ENCODE assay signal across 27 mouse cellular contexts in genomic region chr1:134113560-134113959, GRCm38 (mm10). TPM values are rescaled to one million over a fixed set of nuclear protein-coding genes. Genes with fewer than 3 reads are reported as not detected.
DNase-seq lines count a peak whose midpoint lies in the region; ATAC-seq lines count a peak whose summit lies in the region.
"Had no signal": no experiment of that assay in that cellular context is flagged by ENCODE, and none has a peak within 500 bp of the region (broad histone marks: within the 10 kb centered on the region; RNA-seq: fewer than 3 reads in every experiment).

No protein-coding gene starts in this region.

- peak; percentile 57; the same call in 1 of the 2 replicates for ATAC-seq in kidney, embryonic 16.5 days (ENCODE audit: low FRiP score, low TSS enrichment)
- ATAC-seq in midbrain, embryonic 16.5 days = no peak
- ATAC-seq in intestine, embryonic 15.5 days = no peak
- ATAC-seq in forebrain, embryonic 11.5 days (replicated peaks; ENCODE audit: low FRiP score) = no peak
- ATAC-seq: activated CD4-positive, CD25-positive, alpha-beta regulatory T cell, adult 4 months; forebrain, embryonic 13.5 days; hindbrain, embryonic 16.5 days; intestine, embryonic 16.5 days; liver, embryonic 12.5 days; liver, postnatal 0 days had no signal

- H3K27me3 ChIP-seq in kidney, embryonic 16.5 days (ENCODE audit: insufficient read depth, low read length) = no peaks in the 10 kb centered on the region
- H3K27me3 ChIP-seq in midbrain, embryonic 10.5 days (ENCODE audit: low read depth, poor library complexity, severe bottlenecking) = no peaks in the 10 kb centered on the region
- H3K27me3 ChIP-seq in midbrain, embryonic 16.5 days (ENCODE audit: control insufficient read depth, insufficient read depth, low read depth, low read length) = no peaks in the 10 kb centered on the region
- no peaks in the 10 kb centered on the region for H3K27me3 ChIP-seq in intestine, embryonic 15.5 days (replicated peaks)
- H3K27me3 ChIP-seq in forebrain, embryonic 11.5 days (ENCODE audit: control insufficient read depth, insufficient read depth, low read length) = no peaks in the 10 kb centered on the region
- H3K27me3 ChIP-seq: forebrain, embryonic 13.5 days; limb, embryonic 13.5 days; midbrain, embryonic 12.5 days had no signal

- no peaks in the 10 kb centered on the region for H3K9me3 ChIP-seq in kidney, embryonic 16.5 days (ENCODE audit: low read length)
- H3K9me3 ChIP-seq in midbrain, embryonic 10.5 days (replicated peaks) = no peaks in the 10 kb centered on the region
- no peaks in the 10 kb centered on the region for H3K9me3 ChIP-seq in midbrain, embryonic 16.5 days (replicated peaks; ENCODE audit: control insufficient read depth, low read length, poor library complexity, severe bottlenecking)
- H3K9me3 ChIP-seq in intestine, embryonic 15.5 days = no peaks in the 10 kb centered on the region
- H3K9me3 ChIP-seq in forebrain, embryonic 11.5 days (ENCODE audit: control insufficient read depth, low read length) = no peaks in the 10 kb centered on the region
- H3K9me3 ChIP-seq: forebrain, embryonic 13.5 days; heart, embryonic 13.5 days; limb, embryonic 13.5 days; liver, embryonic 12.5 days; midbrain, embryonic 12.5 days had no signal

- H3K27ac ChIP-seq in kidney, embryonic 16.5 days (ENCODE audit: low read length) = no peak overlapping the region
- H3K27ac ChIP-seq in midbrain, embryonic 10.5 days (replicated peaks) = 0 out of 2 replicates have a peak overlapping the region, but pooled peaks have one; percentile 23
- no peak overlapping the region for H3K27ac ChIP-seq in midbrain, embryonic 16.5 days (ENCODE audit: low read length)
- H3K27ac ChIP-seq in intestine, embryonic 15.5 days = no peak overlapping the region
- no peak overlapping the region for H3K27ac ChIP-seq in forebrain, embryonic 11.5 days (ENCODE audit: low read depth, low read length)
- H3K27ac ChIP-seq: forebrain, embryonic 13.5 days; heart, embryonic 13.5 days; limb, embryonic 13.5 days; liver, embryonic 12.5 days; midbrain, embryonic 12.5 days had no signal

- H3K36me3 ChIP-seq in kidney, embryonic 16.5 days (ENCODE audit: insufficient read depth, low read length) = no peaks in the 10 kb centered on the region
- no peaks in the 10 kb centered on the region for H3K36me3 ChIP-seq in midbrain, embryonic 10.5 days
- no peaks in the 10 kb centered on the region for H3K36me3 ChIP-seq in midbrain, embryonic 16.5 days (ENCODE audit: control insufficient read depth, insufficient read depth, low read length)
- no peaks in the 10 kb centered on the region for H3K36me3 ChIP-seq in intestine, embryonic 15.5 days
- no peaks in the 10 kb centered on the region for H3K36me3 ChIP-seq in forebrain, embryonic 11.5 days (ENCODE audit: control insufficient read depth, insufficient read depth, low read length)
- H3K36me3 ChIP-seq: heart, embryonic 13.5 days; limb, embryonic 13.5 days; liver, embryonic 12.5 days; midbrain, embryonic 12.5 days had no signal

- H3K9ac ChIP-seq in kidney, embryonic 16.5 days (replicated peaks; ENCODE audit: low read length) = no peak overlapping the region
- no peak overlapping the region for H3K9ac ChIP-seq in midbrain, embryonic 16.5 days (ENCODE audit: low read depth, low read length)
- H3K9ac ChIP-seq in intestine, embryonic 15.5 days = no peak overlapping the region
- no peak overlapping the region for H3K9ac ChIP-seq in forebrain, embryonic 11.5 days (ENCODE audit: low read length)
- H3K9ac ChIP-seq: forebrain, embryonic 13.5 days; heart, embryonic 13.5 days; limb, embryonic 13.5 days; liver, embryonic 12.5 days; liver, postnatal 0 days; midbrain, embryonic 12.5 days had no signal

- no peak for DNase-seq in kidney, postnatal 25 days
- no peak for DNase-seq in midbrain, embryonic 10.5 days (ENCODE audit: low spot score)
- DNase-seq in fat pad, adult 2 months (ENCODE audit: extremely low read depth, low read depth, low spot score) = peak; percentile 89
- no peak for DNase-seq in forebrain, embryonic 11.5 days (ENCODE audit: low spot score)
- DNase-seq: adrenal gland, adult 2 months; B cell, adult 2 months; cerebellum, adult 8-10 months; cerebellum, postnatal 25 days; gastrocnemius, postnatal 10 days; heart, postnatal 10 days; kidney, postnatal 14 days; liver, postnatal 0 days; lung, postnatal 10 days; thymus, postnatal 14 days had no signal

- WGBS in kidney, embryonic 16.5 days = 46% methylated on average over 5 of the region's 5 CpGs
- 71% methylated on average over 5 of the region's 5 CpGs for WGBS in midbrain, embryonic 10.5 days
- WGBS in midbrain, embryonic 16.5 days = 70% methylated on average over 5 of the region's 5 CpGs
- 63% methylated on average over 5 of the region's 5 CpGs for whole genome bisulfite sequencing in intestine, embryonic 15.5 days
- 71% methylated on average over 5 of the region's 5 CpGs for WGBS in forebrain, embryonic 11.5 days

- H3K4me1 ChIP-seq in kidney, embryonic 16.5 days (ENCODE audit: insufficient read depth, low read length) = peaks cover 5% of the 10 kb centered on the region
- peaks cover 12% of the 10 kb centered on the region for H3K4me1 ChIP-seq in midbrain, embryonic 10.5 days
- no peaks in the 10 kb centered on the region for H3K4me1 ChIP-seq in midbrain, embryonic 16.5 days (ENCODE audit: control insufficient read depth, insufficient read depth, low read length)
- H3K4me1 ChIP-seq in intestine, embryonic 15.5 days (replicated peaks) = no peaks in the 10 kb centered on the region
- no peaks in the 10 kb centered on the region for H3K4me1 ChIP-seq in forebrain, embryonic 11.5 days (replicated peaks; ENCODE audit: control insufficient read depth, insufficient read depth, low read length)
- H3K4me1 ChIP-seq: heart, embryonic 13.5 days had no signal

- no peak overlapping the region for H3K4me2 ChIP-seq in kidney, embryonic 16.5 days (replicated peaks; ENCODE audit: low read depth, low read length)
- H3K4me2 ChIP-seq in midbrain, embryonic 16.5 days (ENCODE audit: low read length) = no peak overlapping the region
- H3K4me2 ChIP-seq in intestine, embryonic 15.5 days (replicated peaks) = no peak overlapping the region
- no peak overlapping the region for H3K4me2 ChIP-seq in forebrain, embryonic 11.5 days (ENCODE audit: low read depth, low read length, severe bottlenecking)
- H3K4me2 ChIP-seq: forebrain, embryonic 13.5 days; heart, embryonic 13.5 days; limb, embryonic 13.5 days; liver, embryonic 12.5 days; midbrain, embryonic 12.5 days had no signal

- no peak overlapping the region for H3K4me3 ChIP-seq in kidney, embryonic 16.5 days (ENCODE audit: low read length)
- H3K4me3 ChIP-seq in midbrain, embryonic 10.5 days = no peak overlapping the region
- no peak overlapping the region for H3K4me3 ChIP-seq in midbrain, embryonic 16.5 days (ENCODE audit: low read depth, low read length)
- no peak overlapping the region for H3K4me3 ChIP-seq in intestine, embryonic 15.5 days (replicated peaks)
- H3K4me3 ChIP-seq in forebrain, embryonic 11.5 days (ENCODE audit: low read depth, low read length) = no peak overlapping the region
- H3K4me3 ChIP-seq: erythroblast, embryonic 14.5 days; forebrain, embryonic 13.5 days; heart, embryonic 13.5 days; limb, embryonic 13.5 days; liver, embryonic 12.5 days; midbrain, embryonic 12.5 days had no signal

RNA-seq across cellular contexts. Expression of gene Chit1, which starts 2.5 kb away (rescaled TPM):
- 0.17 and 0.21 TPM in 2 replicates for polyA plus RNA-seq in kidney, embryonic 16.5 days (2015; fragmentation: Nextera tagmentation; extraction: Ambion mirVana)
- polyA plus RNA-seq in midbrain, embryonic 10.5 days (2016; fragmentation: Nextera tagmentation; extraction: Ambion mirVana) = not detected in 2 replicates
- polyA plus RNA-seq in midbrain, embryonic 16.5 days (2015; fragmentation: Nextera tagmentation; extraction: Ambion mirVana) = 0.21 TPM in 1 of 2 replicates, not detected in the other
- not detected in 2 replicates for polyA plus RNA-seq in intestine, embryonic 15.5 days (2015; fragmentation: Nextera tagmentation; extraction: Ambion mirVana)
- not detected in 2 replicates for polyA plus RNA-seq in forebrain, embryonic 11.5 days (2014; fragmentation: Nextera tagmentation; extraction: Ambion mirVana)
- polyA plus RNA-seq: activated CD4-positive, CD25-positive, alpha-beta regulatory T cell, adult 4 months; embryonic facial prominence, embryonic 11.5 days; erythroblast, embryonic 14.5 days; intestine, embryonic 16.5 days; midbrain, embryonic 12.5 days had no signal

RNA-seq across cellular contexts. Expression of gene Btg2, which starts 34.6 kb away (rescaled TPM):
- polyA plus RNA-seq in kidney, embryonic 16.5 days (2015; fragmentation: Nextera tagmentation; extraction: Ambion mirVana) = 36.2 and 38.2 TPM in 2 replicates
- 107 and 161 TPM in 2 replicates for polyA plus RNA-seq in midbrain, embryonic 10.5 days (2016; fragmentation: Nextera tagmentation; extraction: Ambion mirVana)
- polyA plus RNA-seq in midbrain, embryonic 16.5 days (2015; fragmentation: Nextera tagmentation; extraction: Ambion mirVana) = 27.2 and 34.9 TPM in 2 replicates
- polyA plus RNA-seq in intestine, embryonic 15.5 days (2015; fragmentation: Nextera tagmentation; extraction: Ambion mirVana) = 41.0 and 41.3 TPM in 2 replicates
- 110 TPM in 2 replicates for polyA plus RNA-seq in forebrain, embryonic 11.5 days (2014; fragmentation: Nextera tagmentation; extraction: Ambion mirVana)
